Mouse (Mus musculus) mammary gland, adult 2 months (tissue): Measurements from ENCODE around the gene Flrt3. TPM values are rescaled to one million over a fixed set of nuclear protein-coding genes. Genes with fewer than 3 reads are reported as not detected.

Experiments
- polyA plus RNA-seq: library from polyadenylated mRNA; depleted of rRNA; stranded (reverse); fragments of >200 nt; gene quantifications from 2 replicates; pipeline ENCODE4 v1.2.3, GENCODE M21; 2012; ENCODE audit warnings: low replicate concordance; rRNA removed

Gene Flrt3
- polyA plus RNA-seq = 0.94 and 2.0 TPM in 2 replicates

DNA sequence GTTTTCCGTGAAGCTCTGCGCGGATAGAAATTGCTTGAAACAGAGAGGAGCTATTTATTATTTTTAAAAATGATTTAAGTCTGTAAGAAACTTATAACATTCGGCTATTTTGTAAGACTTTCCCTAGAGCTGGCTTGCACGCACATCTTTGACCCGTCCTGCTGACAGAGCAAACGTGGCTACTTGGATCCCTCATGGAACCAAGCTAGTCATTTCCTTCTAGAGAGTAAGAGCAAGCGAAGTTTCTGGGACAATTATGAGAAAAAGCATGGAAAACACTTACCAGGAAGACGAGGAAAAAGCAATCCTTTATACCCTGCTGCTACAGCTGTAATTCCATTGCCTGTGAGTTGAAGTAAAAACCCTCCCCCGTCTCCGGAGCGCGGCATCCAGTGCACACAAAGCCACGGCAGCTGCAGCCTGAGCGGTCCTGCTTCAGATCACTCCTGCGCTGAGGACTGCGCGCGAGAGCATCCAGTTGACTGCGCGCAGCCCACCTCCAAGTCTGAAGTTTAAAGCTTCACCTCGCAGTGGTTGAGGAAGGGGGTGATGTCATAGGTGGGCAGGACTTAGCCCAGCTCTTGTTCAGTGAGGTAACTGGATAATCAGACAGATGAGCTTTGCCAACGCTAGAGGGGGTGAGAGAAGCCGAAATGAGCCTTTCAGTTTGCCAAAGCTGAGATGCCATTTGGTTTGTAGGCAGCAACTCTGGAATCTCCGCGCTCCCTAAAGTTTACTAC lies at the start of gene Flrt3:
TSS of gene Flrt3 (minus strand) at position 507 of the 740 bp plus-strand sequence.

